Mouse (Mus musculus) layer of hippocampus, postnatal 25 days (tissue): ENCODE measurements around the gene Gm20683. TPM values are rescaled to one million over a fixed set of nuclear protein-coding genes. Genes with fewer than 3 reads are reported as not detected.
A peak's percentile ranks its signal among the peaks of the same experiment; 100 is the strongest.

Experiments used
- DNase-seq, 2 experiments: peaks; one replicate each; pipeline ENCODE4 v3.0.0; 2022; ENCODE audit warnings: mixed read lengths in 2 of 2, low spot score in 1 of 2; ENCODE audit errors: extremely low spot score in 1 of 2
- total RNA-seq, 2 experiments: library from RNA; stranded (reverse); gene quantifications; 2 replicates each; pipeline ENCODE4 v1.2.3; 2021

The Gm20683 gene
- total RNA-seq, 2 experiments from 2014 or later = 26.0 to 28.5 TPM

DNA sequence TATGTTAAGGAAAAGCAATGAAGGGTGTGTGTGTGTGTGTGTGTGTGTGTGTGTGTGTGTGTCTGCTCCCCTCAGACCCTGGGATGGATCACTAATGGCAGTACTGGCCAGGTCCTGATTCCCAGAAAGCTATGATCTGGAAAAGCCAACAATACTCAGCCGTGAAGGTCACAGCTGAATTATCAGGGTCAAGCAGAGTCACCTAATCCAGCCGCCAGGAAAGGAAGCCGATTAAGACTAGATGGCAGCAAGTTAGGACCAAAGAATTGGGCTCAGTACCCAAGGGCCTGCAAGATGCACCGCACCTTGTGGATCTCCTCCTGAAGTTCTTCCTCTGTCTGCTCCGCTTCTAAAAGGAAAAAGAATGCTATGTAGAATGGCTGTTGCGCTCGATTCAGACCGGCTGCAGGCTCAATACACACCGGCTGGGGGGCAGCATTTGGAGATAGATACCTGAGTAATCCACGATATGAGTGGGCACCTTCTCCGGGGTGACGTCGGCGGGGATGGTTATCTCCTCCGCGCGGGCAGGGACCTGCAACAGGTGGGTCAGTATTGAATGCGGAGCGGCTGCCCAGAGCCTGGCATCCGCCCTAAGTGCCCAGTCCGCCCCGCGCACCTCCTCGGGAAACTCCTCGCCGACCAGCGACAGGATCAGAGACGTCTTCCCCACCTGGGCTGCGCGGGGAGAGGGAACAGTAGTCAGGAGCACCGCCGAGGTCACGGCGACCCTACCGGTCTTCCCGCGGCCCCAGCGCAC lies 2.3 kb upstream of the Gm20683 start:
- peak in 1 of 2 experiments; percentile 33 for DNase-seq

DNA sequence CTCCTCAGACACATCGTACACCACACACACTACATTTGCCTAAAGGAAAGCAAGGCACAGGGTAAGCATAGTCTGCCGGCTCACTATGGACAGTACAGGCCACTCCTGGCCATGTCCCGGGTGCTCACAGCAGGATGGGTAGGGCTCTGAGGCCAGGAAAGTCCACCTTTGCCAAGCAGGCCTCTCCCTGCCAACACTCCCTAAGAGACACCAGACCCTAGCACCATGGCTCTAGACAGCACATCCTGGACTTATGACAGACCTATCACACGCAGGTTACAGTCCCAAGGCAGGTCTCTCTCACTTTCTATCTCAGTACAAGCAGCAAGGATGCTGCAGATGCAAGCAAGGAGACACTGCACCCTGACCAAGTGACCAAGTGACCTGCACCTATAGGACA lies 1.6 kb upstream of the Gm20683 start:
- DNase-seq = no peak

DNA sequence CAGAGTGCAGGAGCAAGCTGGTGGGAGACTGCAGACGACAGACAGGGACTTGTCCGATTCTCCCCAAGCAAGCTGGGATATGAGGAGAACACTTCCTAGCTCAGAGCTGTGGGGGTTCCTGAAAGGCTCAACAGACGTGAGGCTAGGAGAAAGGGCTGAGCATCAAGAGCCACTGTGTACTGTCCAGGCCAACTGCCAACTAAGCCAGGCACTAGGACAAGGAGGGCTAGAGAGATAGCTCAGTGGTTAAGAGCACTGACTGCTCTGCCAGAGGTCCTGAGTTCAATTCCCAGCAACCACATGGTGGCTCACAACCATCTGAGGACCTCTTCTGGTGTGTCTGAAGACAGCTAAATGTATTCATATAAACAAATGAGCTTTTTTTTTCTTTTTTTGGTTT lies 946 bp upstream of the Gm20683 start:
- no peak for DNase-seq

DNA sequence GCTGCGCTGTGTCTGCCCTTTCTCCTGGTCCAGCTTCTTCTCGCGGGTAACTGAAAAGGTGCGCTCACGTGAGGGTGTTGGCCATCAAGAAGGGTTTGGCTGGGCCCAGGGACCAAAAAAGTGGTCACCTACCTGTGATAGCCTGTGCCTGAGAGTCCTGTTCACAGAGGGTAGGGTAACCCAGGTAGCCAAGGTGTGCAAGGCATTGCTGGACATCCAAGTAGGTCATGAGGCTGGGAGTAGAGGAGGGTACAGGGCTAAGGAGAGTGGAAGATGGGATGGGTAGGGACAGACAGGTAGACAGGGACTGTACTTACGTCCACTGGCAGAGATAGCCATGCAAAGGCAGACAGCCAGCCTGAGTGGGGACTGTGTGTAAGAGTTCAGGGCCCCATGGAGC lies 1.0 kb downstream of the Gm20683 start:
- no peak for DNase-seq

DNA sequence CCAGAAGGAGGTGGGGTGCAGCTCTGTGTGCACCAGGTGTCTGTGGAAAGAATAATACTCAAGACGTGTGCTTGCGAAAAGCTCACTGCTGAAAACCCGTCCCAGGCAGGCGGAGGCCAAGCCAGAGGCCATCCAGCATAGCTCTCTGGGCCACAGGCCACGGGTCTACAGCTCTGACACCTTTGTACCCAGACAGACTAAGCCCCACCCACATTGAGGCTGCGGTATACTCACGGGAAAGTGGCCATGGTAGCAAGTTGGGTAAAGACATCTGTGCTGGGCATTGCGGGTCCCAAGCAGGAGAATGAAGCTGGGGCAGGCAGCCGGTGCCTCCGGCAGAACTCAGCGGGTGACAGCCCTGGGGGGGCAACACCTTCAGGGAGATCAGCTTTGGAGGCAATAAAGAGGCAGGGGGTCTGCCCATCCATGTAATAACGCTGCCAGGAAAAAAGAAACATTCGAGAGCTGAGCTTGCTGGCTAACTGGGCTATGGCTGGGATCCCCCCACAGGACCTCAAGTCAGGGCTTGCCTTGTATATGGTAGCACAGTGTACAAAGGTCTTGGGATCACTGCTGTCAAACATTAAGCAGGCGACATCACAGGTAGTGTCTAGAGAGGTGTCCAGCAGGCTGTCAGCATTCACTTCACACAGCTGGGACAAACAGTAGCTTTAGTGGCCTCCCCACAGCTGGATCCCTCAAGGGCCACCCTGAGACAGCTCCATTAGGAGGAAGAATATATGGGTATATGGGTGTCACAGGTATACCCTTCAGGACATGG lies 1.9 kb downstream of the Gm20683 start:
- DNase-seq = no peak

DNA sequence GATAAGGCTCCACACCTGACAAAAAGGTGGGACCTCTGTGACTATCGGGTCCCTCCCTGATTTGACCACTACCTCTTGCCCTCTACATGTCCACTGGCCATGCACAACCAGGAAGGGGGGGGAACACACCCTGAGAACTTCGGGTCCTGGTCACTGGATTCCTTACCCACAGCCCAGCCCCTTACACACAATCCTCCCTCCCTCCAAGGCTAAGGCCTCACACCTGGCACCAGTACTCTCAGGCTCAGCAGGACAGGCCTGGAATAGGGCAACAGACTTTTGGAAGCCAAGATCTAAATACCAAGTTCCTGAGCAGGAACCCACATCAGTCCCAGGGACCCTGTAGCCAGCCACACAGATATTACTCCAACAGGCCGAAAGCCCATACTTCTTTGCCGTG lies 2.7 kb downstream of the Gm20683 start:
- DNase-seq = no peak

DNA sequence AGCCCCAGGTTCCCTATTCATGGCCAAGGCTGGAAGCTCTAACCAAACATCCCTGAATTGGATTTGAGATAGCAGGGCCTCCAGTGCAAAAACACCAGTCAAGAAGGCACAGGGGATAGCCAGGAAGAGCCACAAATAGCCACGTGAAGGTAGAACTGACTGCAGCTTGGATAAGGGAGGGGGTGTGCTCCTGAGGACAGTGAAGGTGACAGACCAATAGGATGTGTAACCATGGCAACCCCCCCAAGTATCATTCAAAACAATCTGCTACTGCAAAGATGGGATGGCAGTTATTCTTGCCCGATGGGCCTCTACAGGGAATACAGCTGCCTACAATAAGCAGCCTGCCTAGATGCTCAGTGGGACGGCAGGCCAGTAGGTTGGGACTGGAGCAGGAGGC lies 4.0 kb downstream of the Gm20683 start:
- no peak for DNase-seq

DNA sequence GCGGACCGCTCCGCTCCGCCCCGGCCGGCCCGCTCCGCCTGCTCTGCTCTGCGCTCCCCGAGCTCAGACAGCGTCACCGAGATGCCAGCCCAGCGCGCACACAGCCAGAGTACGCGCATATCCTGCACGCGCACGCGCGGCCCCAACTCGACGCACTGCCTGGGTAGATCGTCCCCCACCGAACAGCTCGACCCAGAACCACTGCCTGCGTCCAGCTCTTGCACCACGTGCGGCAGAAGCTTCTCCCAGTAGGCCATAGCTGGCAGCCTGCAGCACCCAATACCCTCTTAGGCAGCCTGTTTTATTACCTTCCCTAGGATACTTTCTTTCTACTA lies 4.5 kb downstream of the Gm20683 start, which contains the start of gene Rhbdl1:
Gene Rhbdl1 (minus strand): TSS at position 220 of the 335 bp plus-strand sequence.
- DNase-seq = peak; percentile 73 to 77

DNA sequence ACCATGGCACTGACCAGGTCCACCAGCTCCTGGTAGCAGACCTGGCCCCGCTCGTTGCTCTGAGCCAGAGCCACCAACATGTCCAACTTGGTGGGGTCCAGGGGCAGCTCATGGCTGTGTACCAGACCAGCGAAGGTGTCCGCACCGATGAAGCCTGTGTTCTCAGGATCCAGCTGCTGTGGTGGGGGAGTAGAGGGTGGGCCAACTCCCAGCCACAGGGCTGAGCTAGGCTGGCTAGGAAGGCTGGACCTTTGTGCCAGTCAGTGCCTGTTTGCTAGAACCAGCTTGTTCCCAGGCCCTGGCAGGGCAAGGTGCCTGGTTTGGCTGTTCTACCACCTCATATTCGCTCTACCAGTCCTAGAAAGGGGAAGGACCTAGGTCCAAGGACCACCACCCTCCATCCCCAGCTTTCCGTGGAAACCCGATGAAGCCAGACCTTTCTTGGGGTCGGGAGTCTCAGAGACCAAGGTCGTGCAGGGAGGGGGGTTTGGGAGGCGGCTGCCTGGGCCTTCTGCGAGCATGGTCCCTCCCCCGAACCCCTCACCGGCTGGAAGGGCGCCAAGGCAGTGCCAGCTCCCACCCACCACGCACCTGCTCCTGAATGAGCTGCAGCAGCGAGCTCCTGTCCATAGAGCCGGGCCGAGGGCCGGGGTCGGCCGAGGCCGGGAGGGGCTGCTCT lies 5.0 kb downstream of the Gm20683 start:
- peak in 1 of 2 experiments; percentile 64 for DNase-seq

DNA sequence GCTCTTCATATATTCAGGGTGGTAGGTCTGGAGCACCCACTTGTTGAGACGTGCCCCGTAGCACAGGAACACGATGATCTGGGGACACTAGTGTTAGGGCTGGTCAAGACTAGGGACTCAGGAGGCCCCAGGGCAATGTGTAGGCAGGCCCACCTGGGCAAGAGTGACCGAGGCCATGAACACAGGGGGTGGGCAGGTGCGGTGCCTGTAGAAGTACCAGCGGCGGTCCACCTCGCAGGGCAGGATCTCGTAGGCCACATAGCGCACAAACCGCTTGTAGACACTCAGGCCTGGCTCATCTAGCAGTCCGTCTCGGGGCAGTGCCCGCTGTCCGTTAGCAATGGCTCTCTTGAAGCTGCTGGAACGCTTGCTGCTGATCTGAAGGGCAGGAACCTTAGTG lies 5.7 kb downstream of the Gm20683 start:
- DNase-seq = no peak

DNA sequence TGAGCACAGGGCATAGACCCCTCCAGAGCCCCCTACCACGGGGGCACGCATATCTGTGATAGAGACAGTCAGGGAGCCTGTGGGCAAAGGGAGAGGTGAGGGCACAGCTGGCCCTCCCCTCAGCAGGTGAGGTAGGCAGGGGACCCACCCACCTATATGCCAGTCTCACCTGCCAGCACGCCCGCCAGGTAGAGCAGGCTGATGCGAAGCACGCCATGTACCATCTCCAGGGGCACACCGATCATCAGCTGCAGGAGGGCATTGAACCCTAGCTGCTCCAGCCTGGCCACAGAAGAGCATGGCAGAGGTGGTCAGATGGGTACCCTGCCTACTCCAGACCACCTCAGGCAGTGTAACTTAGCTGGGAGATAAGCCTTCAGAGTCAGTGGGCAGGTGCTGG lies 6.3 kb downstream of the Gm20683 start:
- DNase-seq = no peak

DNA sequence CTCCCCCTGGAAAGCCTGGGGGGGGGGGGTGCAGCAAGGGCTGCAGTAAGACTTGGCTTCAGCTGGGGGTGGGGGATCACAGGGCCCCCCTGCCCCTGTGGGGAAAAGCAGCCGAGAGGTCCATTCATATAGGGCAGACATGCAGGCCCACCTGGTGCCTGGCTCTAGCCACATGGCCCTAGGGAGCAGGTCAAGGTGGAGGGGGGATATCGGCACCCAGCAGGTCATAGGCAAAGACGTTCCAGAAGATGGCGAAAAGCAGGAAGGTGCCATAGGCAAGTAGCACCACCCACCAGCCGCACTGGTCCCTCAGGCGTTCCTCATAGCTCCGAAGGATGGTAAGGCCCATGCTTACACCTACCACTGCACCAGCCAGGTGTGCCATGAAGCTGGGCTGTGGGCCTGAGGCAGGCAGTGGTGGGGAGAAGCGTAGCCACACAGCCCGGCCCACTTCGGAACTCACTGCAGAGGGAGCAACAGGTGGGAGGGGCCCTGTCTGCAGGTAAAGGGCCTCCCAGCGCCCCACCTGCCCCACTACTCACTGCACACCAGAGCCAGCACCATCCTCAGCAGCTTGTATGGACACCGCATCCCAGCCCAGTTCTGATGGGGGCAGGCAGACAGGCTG lies 6.9 kb downstream of the Gm20683 start:
- no peak for DNase-seq

DNA sequence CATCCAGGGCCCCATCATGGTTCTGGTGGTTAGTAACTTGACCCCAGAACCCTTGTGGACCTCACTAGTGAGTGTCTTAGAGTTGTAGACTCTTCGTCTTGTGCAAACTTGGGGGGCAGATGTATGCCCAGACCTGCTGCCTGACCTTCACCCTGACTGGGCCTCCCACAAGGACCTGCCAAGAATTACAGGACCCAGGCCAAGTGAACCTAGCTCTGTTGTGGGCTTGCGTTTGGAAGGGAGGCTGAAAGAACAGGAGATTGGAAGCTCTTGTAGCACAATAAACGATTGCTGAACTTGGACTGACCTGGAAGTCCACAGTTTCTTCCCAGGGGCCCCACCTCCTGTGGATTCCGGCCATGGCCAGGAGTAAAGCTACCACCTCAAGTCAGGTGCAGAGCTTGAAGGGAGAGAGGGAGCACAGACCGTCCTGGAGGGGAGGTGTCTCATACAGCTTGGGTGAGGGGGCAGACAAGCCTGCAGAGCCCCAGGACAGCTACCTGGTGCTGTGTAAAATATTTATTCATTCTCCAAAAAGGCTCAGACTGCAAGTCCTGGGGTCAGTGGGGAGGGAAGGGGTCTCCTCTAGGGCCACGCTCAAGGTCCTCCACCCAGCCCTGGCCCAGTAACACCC lies 7.5 kb downstream of the Gm20683 start:
- DNase-seq = no peak

DNA sequence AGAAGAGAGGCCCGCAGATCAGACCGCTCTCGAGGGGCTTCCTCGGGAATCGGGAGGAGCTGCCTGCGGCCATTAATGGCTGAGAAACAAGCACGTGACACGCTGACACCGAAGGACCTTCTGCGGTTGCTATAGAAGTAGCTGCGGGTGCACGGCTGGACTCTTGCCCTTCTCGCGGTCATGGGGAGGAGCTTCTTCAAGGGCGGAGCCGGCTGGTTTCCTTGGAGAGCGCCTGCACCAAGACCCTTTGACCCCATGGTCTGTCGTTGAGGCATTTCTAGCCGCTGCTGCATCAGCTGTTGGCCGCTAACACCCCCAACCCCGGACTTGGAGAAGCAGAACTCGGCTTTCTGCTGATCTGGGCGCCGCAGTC lies 8.3 kb downstream of the Gm20683 start, which contains the start of gene Stub1:
Gene Stub1 (minus strand): TSS at position 114 of the 373 bp plus-strand sequence.
- DNase-seq = peak in 1 of 2 experiments; percentile 70

DNA sequence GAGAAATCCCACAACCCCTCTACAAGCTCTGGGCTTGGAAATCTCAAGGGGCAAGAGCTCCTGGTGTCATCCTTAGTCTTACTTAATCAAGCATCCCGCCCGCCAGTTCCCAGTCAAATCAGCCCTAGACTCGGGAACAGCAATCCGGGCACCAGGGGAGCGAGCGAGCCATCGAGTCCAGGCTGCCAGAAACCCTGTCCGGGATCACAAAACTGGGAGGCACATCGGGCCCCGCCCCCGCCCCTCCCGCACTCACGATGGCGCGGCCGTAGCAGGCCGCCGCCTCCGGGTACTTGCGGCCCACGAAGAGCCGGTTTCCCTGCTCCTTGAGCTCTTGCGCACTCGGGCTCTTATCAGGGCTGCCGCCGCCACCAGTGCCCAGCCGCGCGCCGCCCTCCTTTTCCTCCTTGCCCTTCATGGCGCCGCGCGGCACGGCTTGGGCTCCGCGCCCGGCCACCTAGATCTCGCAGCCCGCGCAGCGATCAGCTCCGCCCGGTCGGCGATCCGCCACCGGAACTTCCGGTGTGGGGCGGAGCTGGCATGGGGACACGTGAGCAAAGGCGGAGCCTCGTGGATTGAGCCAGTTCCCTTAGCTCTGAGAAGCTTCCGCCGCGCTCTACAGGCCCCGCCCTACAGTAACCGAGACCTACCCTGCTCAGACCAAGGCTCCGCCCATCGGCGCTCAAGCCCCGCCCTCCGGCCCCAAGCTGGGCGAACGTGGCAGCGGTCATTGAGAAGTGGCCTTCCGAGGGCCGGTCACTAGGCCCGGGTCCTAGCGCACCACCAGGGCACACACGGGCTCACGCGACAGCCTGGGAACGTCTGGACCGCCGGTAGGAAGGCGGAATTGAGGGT lies 8.9 kb downstream of the Gm20683 start:
- peak; percentile 93 to 95 for DNase-seq

DNA sequence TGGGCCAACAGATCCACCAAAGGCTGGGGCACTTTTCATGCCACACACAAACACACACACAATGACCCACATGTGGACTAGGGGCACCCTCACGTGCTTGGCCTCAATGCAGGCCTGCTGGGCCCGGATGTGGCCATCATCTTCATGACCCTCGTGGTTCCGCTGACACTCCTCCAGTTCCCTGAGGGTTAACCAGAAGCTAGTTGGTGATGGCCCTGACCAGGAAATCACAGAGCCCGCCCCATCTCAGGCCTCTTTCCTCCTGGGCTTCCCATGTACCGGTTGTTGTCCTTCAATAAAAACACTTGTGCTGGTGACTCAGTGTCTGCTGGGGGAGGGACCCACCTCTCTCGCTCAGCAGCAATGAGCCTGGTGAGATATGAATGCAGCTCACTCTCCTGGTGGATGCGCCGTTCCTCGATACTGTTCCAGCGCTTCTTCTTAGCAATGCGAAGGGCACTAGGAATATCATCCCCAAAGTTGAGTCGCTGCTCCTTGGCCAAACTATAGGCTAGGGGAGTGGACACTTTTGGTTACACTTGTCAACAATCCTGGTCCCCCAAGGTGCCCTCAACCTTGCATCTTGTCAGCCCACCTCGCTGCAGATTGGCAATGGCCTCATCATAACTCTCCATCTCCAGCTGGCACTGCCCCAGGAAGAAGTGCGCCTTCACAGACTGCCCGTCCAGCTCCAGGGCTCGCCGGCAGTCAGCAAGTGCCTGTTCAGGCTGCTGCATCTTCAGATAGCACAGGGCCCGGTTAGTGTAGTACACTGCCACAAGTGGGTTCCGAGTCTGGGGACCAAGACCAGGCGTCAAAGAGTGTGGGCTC lies 9.9 kb downstream of the Gm20683 start:
- no peak for DNase-seq

DNA sequence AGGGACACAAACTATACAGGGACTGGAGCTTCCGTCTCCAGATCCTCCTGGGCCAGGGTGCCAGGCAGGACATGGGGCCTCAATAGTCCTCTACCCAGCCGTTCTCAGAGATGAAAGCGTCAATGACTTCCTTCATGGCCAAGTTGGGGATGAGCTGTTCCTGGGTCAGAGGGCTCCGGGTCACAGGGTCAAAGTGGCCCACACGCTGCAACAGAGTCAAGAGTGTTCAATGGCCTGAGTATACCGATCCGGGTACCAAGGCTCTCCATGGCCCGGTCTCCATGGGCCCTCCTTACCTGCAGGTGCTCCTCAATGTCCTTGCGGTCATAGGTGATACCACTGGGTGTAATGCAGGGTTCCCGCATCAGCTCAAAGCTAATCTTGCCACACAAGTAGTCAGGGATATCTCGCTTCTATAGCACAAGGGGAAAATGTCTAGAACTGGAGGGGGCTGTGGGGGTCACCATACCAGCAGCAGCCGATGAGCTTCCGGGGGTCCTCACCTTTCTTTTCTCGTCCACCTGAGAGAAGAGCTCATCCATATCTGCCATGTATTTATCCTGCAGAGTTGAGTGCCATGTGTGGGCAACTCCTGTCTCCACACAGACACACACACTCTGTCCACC lies 10.6 kb downstream of the Gm20683 start:
- DNase-seq = no peak

DNA sequence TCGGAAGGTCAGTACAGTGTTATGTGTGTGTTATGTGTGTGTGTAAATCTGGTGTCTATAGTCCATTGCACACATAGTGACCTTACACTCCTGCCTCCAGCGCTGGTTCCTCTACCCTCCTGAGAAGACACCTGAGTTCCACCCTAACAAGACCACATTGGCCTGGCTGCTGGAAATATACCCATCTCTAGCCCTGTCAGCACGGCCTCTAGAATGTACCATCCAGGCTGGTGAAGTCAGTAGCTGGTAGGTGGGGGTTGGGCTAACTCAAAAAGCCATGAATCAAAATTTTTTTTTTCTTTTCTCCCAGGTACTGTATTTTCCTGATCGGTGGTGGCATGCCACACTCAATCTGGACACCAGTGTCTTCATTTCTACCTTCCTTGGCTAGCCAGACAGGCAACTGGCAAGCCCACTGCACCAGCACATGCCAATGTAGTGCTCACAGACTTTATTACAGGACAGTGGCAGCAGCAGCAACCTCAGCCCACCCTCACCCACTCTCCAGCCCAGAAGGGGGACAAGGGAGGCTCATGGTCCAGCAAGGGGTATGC lies 11.3 kb downstream of the Gm20683 start:
- no peak for DNase-seq
